Mouse (Mus musculus): ENCODE measurements around the gene Actl7a. TPM values are rescaled to one million over a fixed set of nuclear protein-coding genes. Genes with fewer than 3 reads are reported as not detected.

Gene Actl7a
- polyA plus RNA-seq, 1 experiment from 2014 or later: not detected

DNA sequence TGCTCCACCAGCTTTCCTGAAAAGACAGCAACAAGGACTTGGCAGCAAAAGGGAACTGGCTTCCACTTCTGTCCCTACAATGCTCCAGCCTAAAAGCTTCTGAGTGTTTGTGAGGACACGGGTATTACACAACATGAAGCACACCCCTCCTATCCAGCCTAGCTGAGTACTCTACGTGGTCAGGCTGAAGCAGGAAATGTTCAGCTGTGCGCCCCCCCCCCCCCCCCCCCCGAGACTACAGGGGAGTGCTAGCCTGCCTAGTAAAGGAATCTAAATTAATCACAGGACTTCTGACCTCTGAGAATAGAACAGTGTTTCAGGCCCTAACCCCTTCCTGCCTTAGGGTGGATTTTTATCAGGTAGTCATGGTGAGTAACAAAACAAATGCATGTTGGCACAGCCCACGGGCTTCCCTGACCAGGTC lies 24.7 kb downstream of the Actl7a start:
- no peak overlapping the region for H3K4me3 ChIP-seq
- H3K36me3 ChIP-seq: peaks cover 72% of the 10 kb centered on the region
- H3K9ac ChIP-seq: no peak overlapping the region
- no peak overlapping the region for H3K4me2 ChIP-seq
- ATAC-seq (replicated peaks; ENCODE audit: insufficient number of reproducible peaks, insufficient read depth, low FRiP score, low read depth): no peak
- H3K4me1 ChIP-seq (replicated peaks): no peaks in the 10 kb centered on the region
- H3K9me3 ChIP-seq (replicated peaks): no peaks in the 10 kb centered on the region
- 51% methylated on average over 5 of the region's 5 CpGs for WGBS
- H3K27ac ChIP-seq: no peak overlapping the region; the same call in 1 of the 2 replicates
- H3K27me3 ChIP-seq: no peaks in the 10 kb centered on the region

DNA sequence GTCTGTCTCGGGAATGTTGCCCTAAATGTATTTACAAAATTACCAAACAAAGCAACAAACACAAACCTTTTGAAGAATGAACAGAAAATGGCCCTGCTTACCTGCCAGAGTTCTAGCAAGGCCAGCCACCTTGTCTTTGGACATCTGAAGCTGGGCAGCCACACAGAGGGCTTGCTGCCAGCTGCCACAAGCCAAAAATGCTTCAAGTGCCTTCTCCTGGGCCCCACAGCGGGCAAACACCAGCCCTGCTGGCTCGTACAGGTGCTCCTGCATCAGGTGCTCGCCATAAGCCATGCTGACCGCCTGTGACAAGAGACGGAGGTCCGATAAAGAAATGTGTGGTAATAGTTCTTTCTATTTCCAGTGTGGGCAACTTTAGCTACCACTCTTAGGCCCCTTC lies 25.7 kb downstream of the Actl7a start:
- no peak for ATAC-seq (replicated peaks; ENCODE audit: insufficient number of reproducible peaks, insufficient read depth, low FRiP score, low read depth)
- 83% methylated on average over 7 of the region's 7 CpGs for WGBS
- no peak overlapping the region for H3K4me2 ChIP-seq

DNA sequence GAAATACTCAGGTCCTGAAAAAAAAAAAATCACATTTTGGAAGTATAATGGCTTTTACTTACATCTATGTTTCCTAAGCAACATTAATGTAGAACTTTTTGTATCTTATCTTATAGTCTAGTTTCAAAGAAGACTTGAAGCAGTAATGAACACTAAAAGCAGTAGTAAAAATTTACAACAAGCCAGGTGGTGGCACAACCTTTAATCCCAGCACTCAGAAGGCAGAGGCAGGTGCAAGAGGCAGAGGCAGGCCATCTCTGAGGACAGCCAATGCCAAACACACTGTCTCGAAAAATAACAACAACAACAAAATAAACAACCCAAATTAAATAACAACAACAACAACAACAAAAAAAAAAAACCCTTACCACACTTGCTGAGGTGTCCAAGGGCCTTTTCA lies 27.9 kb downstream of the Actl7a start:
- Histone ChIP-seq H3K36me3 (peaks cover 81% of the 10 kb centered on the region), H3K4me3 (no peak overlapping the region), H3K27me3 (no peaks in the 10 kb centered on the region), H3K4me2 (no peak overlapping the region), H3K9ac (no peak overlapping the region), H3K4me1 (replicated peaks) (no peaks in the 10 kb centered on the region), H3K27ac (no peak overlapping the region), H3K9me3 (replicated peaks) (no peaks in the 10 kb centered on the region)
- WGBS: 59% methylated on average over 1 of the region's 1 CpGs
- ATAC-seq (replicated peaks; ENCODE audit: insufficient number of reproducible peaks, insufficient read depth, low FRiP score, low read depth): no peak

More for the DNA sequence above, 25.7 kb downstream of the Actl7a start:
- no peaks in the 10 kb centered on the region for H3K9me3 ChIP-seq (replicated peaks)
- H3K36me3 ChIP-seq: peaks cover 77% of the 10 kb centered on the region
- no peak overlapping the region for H3K4me3 ChIP-seq
- H3K27ac ChIP-seq: no peak overlapping the region
- no peak overlapping the region for H3K9ac ChIP-seq
- no peaks in the 10 kb centered on the region for H3K27me3 ChIP-seq
- H3K4me1 ChIP-seq (replicated peaks): no peaks in the 10 kb centered on the region

DNA sequence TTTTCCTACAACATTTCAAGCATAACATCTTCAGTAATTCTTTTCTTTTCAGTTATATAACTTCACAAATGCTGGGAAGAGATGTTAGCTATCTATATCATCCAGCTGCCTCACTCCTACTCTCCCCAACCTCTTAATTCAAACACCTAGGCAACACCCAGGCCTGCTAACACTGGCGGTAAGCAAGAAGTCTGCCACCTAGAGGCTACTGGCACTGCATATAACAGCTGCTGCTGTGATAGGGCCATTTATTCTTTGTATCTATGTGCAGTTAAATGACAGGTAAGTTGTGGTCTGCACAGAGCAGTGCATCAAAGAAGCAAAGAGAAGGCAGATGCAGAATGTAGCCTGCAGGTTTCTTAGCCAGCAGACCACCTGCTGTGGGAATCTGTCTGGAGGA lies 48.2 kb downstream of the Actl7a start:
- H3K9me3 ChIP-seq (replicated peaks): no peaks in the 10 kb centered on the region
- no peak overlapping the region for H3K4me3 ChIP-seq
- H3K36me3 ChIP-seq: peaks cover 93% of the 10 kb centered on the region
- no peak overlapping the region for H3K4me2 ChIP-seq
- H3K9ac ChIP-seq: no peak overlapping the region
- no peak overlapping the region for H3K27ac ChIP-seq
- H3K27me3 ChIP-seq: no peaks in the 10 kb centered on the region
- no peaks in the 10 kb centered on the region for H3K4me1 ChIP-seq (replicated peaks)
- WGBS: 39% methylated on average over 1 of the region's 1 CpGs
- no peak for ATAC-seq (replicated peaks; ENCODE audit: insufficient number of reproducible peaks, insufficient read depth, low FRiP score, low read depth)

Other genes starting within 250 kb of the Actl7a start
- gene Gm26657, start 3.3 kb upstream of the Actl7a start, polyA plus RNA-seq (2015; fragmentation: Nextera tagmentation; extraction: Ambion mirVana): not detected in 2 replicates
- not detected in 2 replicates for gene Actl7b, start 2.0 kb upstream of the Actl7a start, polyA plus RNA-seq (2015; fragmentation: Nextera tagmentation; extraction: Ambion mirVana)
- gene Elp1, start 58.9 kb downstream of the Actl7a start, polyA plus RNA-seq (2015; fragmentation: Nextera tagmentation; extraction: Ambion mirVana): 21.8 and 29.5 TPM in 2 replicates
- gene Fam206a, start 58.9 kb downstream of the Actl7a start, polyA plus RNA-seq (2015; fragmentation: Nextera tagmentation; extraction: Ambion mirVana): 7.4 and 11.3 TPM in 2 replicates
- gene Ctnnal1, start 121.8 kb downstream of the Actl7a start, polyA plus RNA-seq (2015; fragmentation: Nextera tagmentation; extraction: Ambion mirVana): 22.2 and 25.7 TPM in 2 replicates
- gene Tmem245, start 204.0 kb downstream of the Actl7a start, polyA plus RNA-seq (2015; fragmentation: Nextera tagmentation; extraction: Ambion mirVana): 19.0 and 20.2 TPM in 2 replicates
- 0.28 and 0.38 TPM in 2 replicates for gene Frrs1l, start 247.0 kb downstream of the Actl7a start, polyA plus RNA-seq (2015; fragmentation: Nextera tagmentation; extraction: Ambion mirVana)